Mouse (Mus musculus) E14TG2a.4 (cell line): Measurements from ENCODE around the gene Zdhhc6.

ENCODE experiments used
- CTCF ChIP-seq: conservative IDR thresholded peaks from 2 replicates; pipeline ENCODE4 v1.5.1; 2014; ENCODE audit warnings: low read length
- NANOG ChIP-seq: IDR thresholded peaks from 2 replicates; pipeline ENCODE4 v1.6.1; 2014; ENCODE audit warnings: borderline replicate concordance, low read length, mixed read lengths
- POU5F1 ChIP-seq: IDR thresholded peaks from 2 replicates; pipeline ENCODE4 v1.6.1; 2014; ENCODE audit warnings: low read length, borderline replicate concordance

DNA sequence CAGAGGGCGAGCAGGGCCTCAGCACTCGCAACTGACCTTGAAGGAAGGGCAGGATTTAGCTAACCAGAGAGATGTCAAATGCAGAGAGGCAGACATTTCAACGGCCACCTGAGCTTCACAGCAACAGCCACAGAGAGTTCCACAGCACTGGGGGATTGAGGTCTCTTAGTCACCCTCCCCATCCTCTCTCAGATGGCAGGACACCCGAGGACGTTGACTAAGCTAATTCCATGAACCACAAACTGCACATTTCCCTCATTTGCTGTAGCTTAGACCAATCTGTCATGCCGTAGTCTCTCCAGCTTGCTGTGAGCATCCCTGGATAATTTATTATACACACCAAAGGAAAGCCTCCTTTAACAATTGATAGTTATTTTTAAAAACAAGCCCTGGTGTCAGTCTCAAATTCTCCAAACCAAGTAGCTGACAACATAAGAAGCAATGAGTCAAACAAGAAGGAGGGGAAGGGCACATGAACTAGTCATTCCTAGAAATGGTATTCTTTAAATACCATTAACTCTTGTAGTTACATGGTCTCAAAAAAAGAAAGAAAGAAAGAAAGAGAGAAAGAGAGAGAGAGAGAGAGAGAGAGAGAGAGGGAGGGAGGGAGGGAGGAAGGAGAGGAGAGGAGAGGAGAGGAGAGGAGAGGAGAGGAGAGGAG, 75.9 kb downstream of the Zdhhc6 start:
- no peak for TF ChIP-seq NANOG
- TF ChIP-seq CTCF: no peak
- no peak for TF ChIP-seq POU5F1
